Mouse (Mus musculus): ENCODE results near the gene St3gal6. TPM values are rescaled to one million over a fixed set of nuclear protein-coding genes. Genes with fewer than 3 reads are reported as not detected.
A peak's percentile ranks its signal among the peaks of the same experiment; 100 is the strongest.

The St3gal6 gene
- polyA plus RNA-seq, 1 experiment from 2014 or later = 14.7 TPM

DNA sequence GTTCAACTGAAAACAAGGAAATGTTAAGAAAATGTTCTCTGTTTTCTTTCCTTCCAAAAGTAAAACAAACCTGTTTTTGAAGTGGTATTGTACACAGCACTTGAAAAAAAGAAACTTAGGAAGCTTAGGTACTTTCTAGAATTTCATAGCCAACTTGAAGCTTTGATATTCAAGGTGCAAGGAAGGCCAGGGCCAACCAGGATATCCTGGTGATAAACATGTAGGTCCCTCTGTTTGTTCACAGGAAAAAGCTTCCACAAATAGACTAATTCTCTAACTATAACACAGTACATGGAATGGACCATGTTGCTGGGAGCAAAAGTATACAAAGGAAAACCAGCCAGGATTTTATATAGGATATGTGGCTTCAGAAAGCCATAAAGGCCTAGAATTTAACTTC is 27.3 kb downstream of the St3gal6 start:
- Histone ChIP-seq H3K9me3 (replicated peaks; ENCODE audit: control insufficient read depth, low read length) (no peaks in the 10 kb centered on the region), H3K27ac (ENCODE audit: low read length) (peak overlapping the region; percentile 55), H3K4me3 (replicated peaks; ENCODE audit: low read length) (no peak overlapping the region), H3K36me3 (ENCODE audit: control insufficient read depth, insufficient read depth, low read length) (no peaks in the 10 kb centered on the region), H3K4me1 (ENCODE audit: control insufficient read depth, insufficient read depth, low read length) (peaks cover 22% of the 10 kb centered on the region), H3K27me3 (ENCODE audit: control insufficient read depth, insufficient read depth, low read length) (no peaks in the 10 kb centered on the region), H3K4me2 (ENCODE audit: low read depth, low read length) (no peak overlapping the region), H3K9ac (ENCODE audit: low read length) (no peak overlapping the region)
- no peak for ATAC-seq (ENCODE audit: insufficient read depth, low FRiP score)

DNA sequence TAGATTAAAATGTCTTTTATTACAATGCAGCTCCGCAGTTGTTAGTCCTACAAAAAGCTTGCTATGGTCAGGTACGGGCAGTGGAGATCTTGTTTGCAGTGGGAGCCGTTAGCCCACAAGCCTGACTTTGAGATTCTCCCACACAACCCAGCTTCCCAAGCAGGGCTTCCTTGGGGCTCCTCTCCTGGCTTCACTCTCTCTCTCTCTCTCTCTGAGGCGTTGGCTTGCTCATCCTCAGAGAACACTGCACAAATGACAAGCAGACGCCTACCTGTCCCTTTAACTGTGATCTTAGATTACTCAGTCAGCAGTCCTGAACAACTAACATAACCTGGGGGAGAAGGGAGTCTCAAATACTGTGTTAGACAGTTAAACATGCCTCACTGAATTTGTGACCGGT is 36.2 kb downstream of the St3gal6 start:
- 87% methylated on average over 6 of the region's 6 CpGs for WGBS
- Histone ChIP-seq H3K9me3 (replicated peaks; ENCODE audit: control insufficient read depth, low read length) (no peaks in the 10 kb centered on the region), H3K36me3 (ENCODE audit: control insufficient read depth, insufficient read depth, low read length) (no peaks in the 10 kb centered on the region)

DNA sequence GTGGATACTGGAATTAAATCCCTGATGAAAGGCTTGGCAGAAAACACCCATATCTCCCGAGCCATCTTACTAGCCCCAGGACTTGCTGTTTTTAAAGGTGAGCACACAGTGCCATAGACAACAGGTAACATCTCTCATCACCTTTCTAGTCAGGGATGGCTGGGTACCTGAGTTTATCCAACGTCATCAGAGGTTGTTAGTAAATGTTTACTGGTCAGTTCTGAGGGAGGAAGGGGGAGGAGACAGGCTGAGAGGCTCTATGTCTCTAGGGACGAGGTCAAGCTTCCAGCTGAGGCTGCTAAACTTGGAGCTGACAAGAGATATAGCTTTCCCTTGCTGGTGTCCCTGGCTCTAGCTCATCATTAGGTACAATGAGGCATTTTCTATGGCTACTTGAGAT is 41.7 kb downstream of the St3gal6 start:
- no peak overlapping the region for H3K4me3 ChIP-seq (replicated peaks; ENCODE audit: low read length)
- H3K36me3 ChIP-seq (ENCODE audit: control insufficient read depth, insufficient read depth, low read length) = no peaks in the 10 kb centered on the region
- no peaks in the 10 kb centered on the region for H3K4me1 ChIP-seq (ENCODE audit: control insufficient read depth, insufficient read depth, low read length)
- H3K4me2 ChIP-seq (ENCODE audit: low read depth, low read length) = no peak overlapping the region
- H3K9ac ChIP-seq (ENCODE audit: low read length) = no peak overlapping the region
- no peak overlapping the region for H3K27ac ChIP-seq (ENCODE audit: low read length)
- no peak for ATAC-seq (ENCODE audit: insufficient read depth, low FRiP score)
- no peaks in the 10 kb centered on the region for H3K27me3 ChIP-seq (ENCODE audit: control insufficient read depth, insufficient read depth, low read length)
- 44% methylated on average over 3 of the region's 3 CpGs for WGBS
- H3K9me3 ChIP-seq (replicated peaks; ENCODE audit: control insufficient read depth, low read length) = peaks cover 9% of the 10 kb centered on the region; the same call in 1 of the 2 replicates

More for the DNA sequence above, 36.2 kb downstream of the St3gal6 start:
- no peak overlapping the region for H3K4me2 ChIP-seq (ENCODE audit: low read depth, low read length)
- H3K4me1 ChIP-seq (ENCODE audit: control insufficient read depth, insufficient read depth, low read length) = no peaks in the 10 kb centered on the region
- H3K9ac ChIP-seq (ENCODE audit: low read length) = no peak overlapping the region
- no peak for ATAC-seq (ENCODE audit: insufficient read depth, low FRiP score)
- H3K4me3 ChIP-seq (replicated peaks; ENCODE audit: low read length) = no peak overlapping the region
- no peak overlapping the region for H3K27ac ChIP-seq (ENCODE audit: low read length)
- H3K27me3 ChIP-seq (ENCODE audit: control insufficient read depth, insufficient read depth, low read length) = no peaks in the 10 kb centered on the region

DNA sequence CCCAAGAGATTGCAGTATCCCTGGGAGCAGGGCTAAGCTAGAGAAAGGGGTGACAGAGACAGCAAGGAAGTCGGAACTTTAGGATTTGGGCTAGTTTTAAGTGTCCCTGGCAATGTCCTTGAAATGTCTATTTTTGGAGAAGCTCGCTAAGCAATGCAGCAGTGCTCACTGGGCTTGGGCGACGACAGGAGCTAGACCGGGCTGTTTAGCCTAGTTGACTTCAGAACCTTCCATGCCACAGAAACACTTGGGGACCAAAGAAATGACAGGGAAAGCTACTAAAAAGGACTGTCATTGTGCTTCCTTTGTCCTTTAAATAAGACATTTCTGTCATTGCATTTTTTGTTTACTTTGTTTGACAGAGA is 42.2 kb downstream of the St3gal6 start:
- H3K27ac ChIP-seq (ENCODE audit: low read length) = peak overlapping the region; percentile 17; the same call in 1 of the 2 replicates
- no peak for ATAC-seq (ENCODE audit: insufficient read depth, low FRiP score)
- H3K4me3 ChIP-seq (replicated peaks; ENCODE audit: low read length) = no peak overlapping the region
- peaks cover 9% of the 10 kb centered on the region; the same call in 1 of the 2 replicates for H3K9me3 ChIP-seq (replicated peaks; ENCODE audit: control insufficient read depth, low read length)
- no peak overlapping the region for H3K9ac ChIP-seq (ENCODE audit: low read length)
- no peaks in the 10 kb centered on the region for H3K27me3 ChIP-seq (ENCODE audit: control insufficient read depth, insufficient read depth, low read length)
- WGBS = 67% methylated on average over 5 of the region's 5 CpGs
- H3K36me3 ChIP-seq (ENCODE audit: control insufficient read depth, insufficient read depth, low read length) = no peaks in the 10 kb centered on the region
- H3K4me2 ChIP-seq (ENCODE audit: low read depth, low read length) = no peak overlapping the region
- no peaks in the 10 kb centered on the region for H3K4me1 ChIP-seq (ENCODE audit: control insufficient read depth, insufficient read depth, low read length)

DNA sequence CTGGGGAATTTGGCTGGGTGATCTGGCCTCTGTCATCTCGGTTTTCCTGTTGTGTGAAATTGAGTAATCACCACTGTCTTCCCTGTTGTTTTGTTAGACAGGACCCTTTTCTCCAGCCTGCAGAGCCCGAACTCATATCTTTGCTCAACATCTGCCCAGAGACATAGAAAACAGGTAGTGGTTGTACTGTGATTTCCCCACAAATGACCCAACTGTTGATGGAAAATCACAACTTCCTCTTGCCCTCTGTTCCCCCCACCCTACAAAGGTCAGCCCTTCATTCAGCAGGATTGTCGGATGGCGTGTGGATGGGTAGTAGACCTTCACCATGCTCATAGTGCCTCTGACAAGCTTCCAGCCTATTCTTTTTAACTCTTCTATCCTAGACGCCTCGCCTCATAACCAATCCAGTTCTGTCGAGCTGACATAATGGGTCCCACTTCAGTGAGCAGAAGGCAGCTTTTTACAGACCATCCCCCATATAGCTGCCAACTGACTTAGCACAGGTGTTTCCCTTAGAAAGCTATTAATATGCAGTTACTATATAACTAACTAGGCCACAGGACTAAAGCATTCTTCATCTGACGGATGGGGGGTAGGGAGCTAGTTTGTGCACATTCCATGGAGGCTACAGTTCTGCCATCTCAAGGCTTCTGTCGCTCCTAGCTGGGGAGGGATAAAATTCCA is 42.7 kb downstream of the St3gal6 start:
- Histone ChIP-seq H3K27me3 (ENCODE audit: control insufficient read depth, insufficient read depth, low read length) (no peaks in the 10 kb centered on the region), H3K9me3 (replicated peaks; ENCODE audit: control insufficient read depth, low read length) (peaks cover 9% of the 10 kb centered on the region; the same call in 1 of the 2 replicates), H3K4me3 (replicated peaks; ENCODE audit: low read length) (no peak overlapping the region), H3K9ac (ENCODE audit: low read length) (no peak overlapping the region), H3K36me3 (ENCODE audit: control insufficient read depth, insufficient read depth, low read length) (no peaks in the 10 kb centered on the region), H3K4me1 (ENCODE audit: control insufficient read depth, insufficient read depth, low read length) (no peaks in the 10 kb centered on the region), H3K27ac (ENCODE audit: low read length) (peak overlapping the region; percentile 17; the same call in 1 of the 2 replicates), H3K4me2 (ENCODE audit: low read depth, low read length) (no peak overlapping the region)
- ATAC-seq (ENCODE audit: insufficient read depth, low FRiP score) = no peak
- 66% methylated on average over 9 of the region's 9 CpGs for WGBS

DNA sequence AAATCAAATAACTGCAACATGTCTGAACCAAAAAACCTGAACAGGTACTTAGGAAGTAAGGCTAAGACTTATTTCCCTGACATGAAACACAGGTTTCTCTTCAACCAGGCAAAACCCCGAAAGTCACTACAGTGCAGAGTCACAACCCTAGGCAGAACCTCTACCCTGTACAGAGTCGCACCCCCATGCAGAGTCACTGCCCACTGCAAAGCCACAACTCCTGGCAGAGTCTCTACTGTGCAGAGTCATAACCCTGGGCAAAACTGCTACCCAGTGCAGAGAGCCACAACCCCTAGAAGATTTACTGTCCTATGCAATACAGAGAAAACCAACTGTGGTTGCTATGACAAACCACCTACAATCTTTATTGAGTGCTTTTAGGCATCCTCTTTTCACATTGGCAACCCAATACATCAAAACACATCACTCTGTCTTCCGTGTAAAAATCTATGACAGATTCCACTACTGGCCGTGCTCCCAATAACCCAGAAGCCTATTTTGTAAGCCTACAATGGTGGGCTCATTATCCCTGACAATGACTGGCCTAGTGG is 44.1 kb downstream of the St3gal6 start:
- Histone ChIP-seq H3K4me3 (replicated peaks; ENCODE audit: low read length) (no peak overlapping the region), H3K4me1 (ENCODE audit: control insufficient read depth, insufficient read depth, low read length) (no peaks in the 10 kb centered on the region), H3K27ac (ENCODE audit: low read length) (no peak overlapping the region), H3K27me3 (ENCODE audit: control insufficient read depth, insufficient read depth, low read length) (no peaks in the 10 kb centered on the region), H3K36me3 (ENCODE audit: control insufficient read depth, insufficient read depth, low read length) (no peaks in the 10 kb centered on the region), H3K9me3 (replicated peaks; ENCODE audit: control insufficient read depth, low read length) (peaks cover 9% of the 10 kb centered on the region; the same call in 1 of the 2 replicates), H3K9ac (ENCODE audit: low read length) (no peak overlapping the region), H3K4me2 (ENCODE audit: low read depth, low read length) (no peak overlapping the region)
- 78% methylated on average over 4 of the region's 4 CpGs for WGBS
- ATAC-seq (ENCODE audit: insufficient read depth, low FRiP score) = no peak

DNA sequence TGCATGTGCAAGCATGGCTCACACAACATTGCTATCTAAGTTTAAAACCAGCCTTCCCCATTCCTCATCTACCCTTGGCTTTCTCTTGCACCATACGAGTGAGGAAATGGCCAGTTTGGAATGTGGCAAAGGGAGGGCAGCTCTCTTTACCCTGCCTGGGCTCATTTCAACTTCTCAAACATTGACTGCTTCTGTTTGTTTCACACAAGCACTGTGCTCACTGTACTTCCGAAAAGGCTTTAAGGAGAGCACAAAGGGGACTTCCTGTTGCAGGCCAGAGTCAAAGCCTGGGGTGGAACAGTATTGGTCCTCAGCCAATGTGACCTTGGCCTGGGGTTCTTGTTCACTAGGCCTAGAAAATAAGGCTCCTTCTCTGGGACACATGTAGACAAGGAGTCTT is 47.7 kb downstream of the St3gal6 start:
- Histone ChIP-seq H3K9ac (ENCODE audit: low read length) (no peak overlapping the region), H3K27me3 (ENCODE audit: control insufficient read depth, insufficient read depth, low read length) (no peaks in the 10 kb centered on the region), H3K4me1 (ENCODE audit: control insufficient read depth, insufficient read depth, low read length) (no peaks in the 10 kb centered on the region), H3K4me2 (ENCODE audit: low read depth, low read length) (no peak overlapping the region), H3K36me3 (ENCODE audit: control insufficient read depth, insufficient read depth, low read length) (no peaks in the 10 kb centered on the region), H3K27ac (ENCODE audit: low read length) (peak overlapping the region; percentile 50; the same call in 1 of the 2 replicates), H3K9me3 (replicated peaks; ENCODE audit: control insufficient read depth, low read length) (peaks cover 9% of the 10 kb centered on the region; the same call in 1 of the 2 replicates), H3K4me3 (replicated peaks; ENCODE audit: low read length) (no peak overlapping the region)
- peak; percentile 59; the same call in 1 of the 2 replicates for ATAC-seq (ENCODE audit: insufficient read depth, low FRiP score)
- WGBS = 32% methylated on average over 2 of the region's 2 CpGs

DNA sequence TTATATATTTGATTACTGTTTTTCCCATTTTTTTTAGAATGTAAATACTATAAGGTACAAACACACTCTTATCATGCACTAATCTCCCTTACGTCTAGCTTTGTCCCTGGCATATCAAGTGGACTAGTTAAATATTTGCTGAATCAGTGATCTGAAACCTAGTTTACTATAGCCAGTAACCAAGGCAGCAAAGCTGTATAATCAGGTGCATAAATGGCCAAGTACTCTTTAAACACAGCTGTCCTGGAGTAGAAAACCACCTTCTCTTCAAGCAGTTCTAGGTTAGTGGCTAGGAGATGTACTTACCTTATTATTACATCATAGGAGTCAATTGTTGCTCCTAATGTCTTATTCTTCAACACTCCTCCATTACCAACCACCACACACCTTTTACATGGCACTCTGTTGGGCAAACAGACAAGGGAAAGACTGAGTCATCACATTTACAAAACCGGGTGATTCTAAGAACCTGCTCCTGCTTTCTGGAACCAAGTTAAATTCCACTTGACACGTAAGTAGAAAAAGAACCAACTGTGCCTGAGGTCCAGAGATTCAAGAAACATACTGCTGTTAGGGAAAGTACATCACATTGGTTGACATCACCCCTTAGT is 48.4 kb downstream of the St3gal6 start:
- no peaks in the 10 kb centered on the region for H3K4me1 ChIP-seq (ENCODE audit: control insufficient read depth, insufficient read depth, low read length)
- H3K27ac ChIP-seq (ENCODE audit: low read length) = no peak overlapping the region
- peak; percentile 34; the same call in 1 of the 2 replicates for ATAC-seq (ENCODE audit: insufficient read depth, low FRiP score)
- H3K9me3 ChIP-seq (replicated peaks; ENCODE audit: control insufficient read depth, low read length) = peaks cover 9% of the 10 kb centered on the region; the same call in 1 of the 2 replicates
- no peak overlapping the region for H3K4me3 ChIP-seq (replicated peaks; ENCODE audit: low read length)
- WGBS = 69% methylated on average over 3 of the region's 3 CpGs
- no peaks in the 10 kb centered on the region for H3K36me3 ChIP-seq (ENCODE audit: control insufficient read depth, insufficient read depth, low read length)
- no peak overlapping the region for H3K4me2 ChIP-seq (ENCODE audit: low read depth, low read length)
- no peak overlapping the region for H3K9ac ChIP-seq (ENCODE audit: low read length)
- no peaks in the 10 kb centered on the region for H3K27me3 ChIP-seq (ENCODE audit: control insufficient read depth, insufficient read depth, low read length)

DNA sequence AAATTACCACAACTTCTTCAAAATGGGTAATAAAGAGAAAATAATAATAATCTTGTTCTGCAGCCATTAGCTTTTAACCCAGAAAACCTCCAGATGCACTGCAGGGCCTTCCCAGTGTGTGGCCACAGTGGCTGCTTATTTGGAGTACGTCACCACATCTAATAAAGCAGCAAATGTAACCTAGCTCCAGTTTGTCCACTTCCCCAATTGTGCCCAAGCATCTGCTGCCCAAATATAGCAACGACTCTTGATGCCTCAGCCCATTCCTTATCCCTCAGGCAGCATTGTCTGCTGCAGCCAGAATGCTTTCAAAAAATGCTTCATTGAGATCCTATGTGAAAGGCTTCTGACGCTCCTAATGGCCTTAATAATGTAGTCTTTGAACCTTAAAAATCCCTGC is 49.2 kb downstream of the St3gal6 start:
- Histone ChIP-seq H3K4me2 (ENCODE audit: low read depth, low read length) (no peak overlapping the region), H3K9ac (ENCODE audit: low read length) (no peak overlapping the region), H3K9me3 (replicated peaks; ENCODE audit: control insufficient read depth, low read length) (peaks cover 9% of the 10 kb centered on the region; the same call in 1 of the 2 replicates), H3K4me3 (replicated peaks; ENCODE audit: low read length) (no peak overlapping the region), H3K4me1 (ENCODE audit: control insufficient read depth, insufficient read depth, low read length) (no peaks in the 10 kb centered on the region), H3K27ac (ENCODE audit: low read length) (no peak overlapping the region), H3K36me3 (ENCODE audit: control insufficient read depth, insufficient read depth, low read length) (no peaks in the 10 kb centered on the region), H3K27me3 (ENCODE audit: control insufficient read depth, insufficient read depth, low read length) (no peaks in the 10 kb centered on the region)
- 61% methylated on average over 3 of the region's 3 CpGs for WGBS
- ATAC-seq (ENCODE audit: insufficient read depth, low FRiP score) = no peak
